Mouse (Mus musculus) E14TG2a.4 (cell line): ENCODE data around the gene Kdm6b.

Source experiments
- CTCF ChIP-seq: conservative IDR thresholded peaks from 2 replicates; pipeline ENCODE4 v1.5.1; 2014; ENCODE audit warnings: low read length
- NANOG ChIP-seq: IDR thresholded peaks from 2 replicates; pipeline ENCODE4 v1.6.1; 2014; ENCODE audit warnings: borderline replicate concordance, low read length, mixed read lengths
- POU5F1 ChIP-seq: IDR thresholded peaks from 2 replicates; pipeline ENCODE4 v1.6.1; 2014; ENCODE audit warnings: low read length, borderline replicate concordance

DNA sequence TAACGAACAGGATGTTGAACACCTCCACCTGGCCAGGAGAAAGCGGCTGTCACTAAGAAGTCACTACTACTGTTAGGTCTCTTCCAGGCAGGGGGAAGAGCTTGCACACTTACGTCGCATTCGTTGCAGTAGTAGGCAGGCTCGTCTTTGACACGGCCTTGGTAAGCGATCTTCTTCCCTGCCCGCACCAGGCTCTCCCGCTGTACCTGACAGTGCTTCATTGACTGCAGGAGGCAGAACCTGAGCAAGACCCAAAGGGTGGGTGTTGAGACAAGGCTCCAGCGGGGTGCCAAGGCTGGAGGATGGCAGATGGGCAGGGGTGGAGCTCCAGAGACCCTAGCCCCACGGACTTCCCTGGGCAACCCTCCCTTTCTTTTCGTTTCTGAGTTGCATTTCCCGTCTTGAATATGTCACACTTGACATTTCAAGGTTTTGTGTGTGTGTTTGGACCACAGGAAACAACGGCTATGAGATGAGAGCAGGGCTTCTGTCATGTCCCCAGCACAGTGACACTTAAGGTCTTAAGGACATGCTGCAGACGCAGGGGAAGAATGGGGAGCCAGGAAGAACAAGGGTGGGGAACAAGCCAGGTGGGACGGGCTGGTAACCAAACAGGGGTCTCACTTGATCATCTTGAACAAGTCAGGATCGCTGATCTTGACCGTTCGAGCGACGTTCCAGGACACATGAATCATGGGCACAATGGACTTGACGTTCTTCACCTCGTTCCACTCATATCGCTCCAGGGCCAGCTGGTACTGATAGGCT is 13.2 kb downstream of the Kdm6b start:
- TF ChIP-seq CTCF = no peak
- no peak for TF ChIP-seq POU5F1
- TF ChIP-seq NANOG = no peak
